Mouse (Mus musculus): ENCODE data around the gene Scube1.

Gene Scube1

GRCm38 (mm10) chr15:83563857-83564651 lies 160.8 kb downstream of the Scube1 start:
- peak; percentile 43 to 73 for DNase-seq

- DNase-seq, result peak; percentile 47 to 63
These were observed 161.4 kb downstream of the Scube1 start, which contains the start of the genes Tspo and Mcat for GRCm38 (mm10) chr15:83563327-83563856. Gene Tspo, plus strand, starts transcription at chr15:83563592. Gene Mcat, minus strand, starts transcription at chr15:83563787.

GRCm38 (mm10) chr15:83562626-83563270 lies 162.1 kb downstream of the Scube1 start:
- DNase-seq, result peak; percentile 87

GRCm38 (mm10) chr15:83560941-83561477 lies 163.8 kb downstream of the Scube1 start:
- no peak for DNase-seq

GRCm38 (mm10) chr15:83555161-83555974 lies 169.5 kb downstream of the Scube1 start:
- peak; percentile 83 to 84 for DNase-seq

All from kidney, adult 8-10 months (tissue).